In genomic region chr8:119575366-119575726, GRCm38 (mm10) we compare ENCODE assay signal across 7 mouse cellular contexts. TPM values are rescaled to one million over a fixed set of nuclear protein-coding genes. Genes with fewer than 3 reads are reported as not detected.
DNase-seq lines count a peak whose midpoint lies in the region; ATAC-seq and TF ChIP-seq lines count a peak whose summit lies in the region.

No protein-coding gene starts in this region.

- 2% methylated on average over 16 of the region's 16 CpGs for WGBS in lung, embryonic 15.5 days
- 2% methylated on average over 16 of the region's 16 CpGs for WGBS in limb, embryonic 11.5 days
- WGBS in small intestine, adult 2 months: 2% methylated on average over 16 of the region's 16 CpGs

- no peak for TF ChIP-seq POLR2A in embryonic fibroblast, embryonic 13.5 days (IDR thresholded peaks at IDR 0.05; ENCODE audit: low read depth, low read length)
- TF ChIP-seq POLR2A in small intestine, adult 2 months (IDR thresholded peaks at IDR 0.05; ENCODE audit: low read depth, low read length): no peak

- H3K4me3 ChIP-seq in lung, embryonic 15.5 days: peak overlapping the region; percentile 66
- peak overlapping the region; percentile 34 for H3K4me3 ChIP-seq in embryonic fibroblast, embryonic 13.5 days (ENCODE audit: insufficient read depth, low read length)
- peak overlapping the region; percentile 80 for H3K4me3 ChIP-seq in limb, embryonic 11.5 days (ENCODE audit: low read depth, low read length)
- H3K4me3 ChIP-seq in small intestine, adult 2 months (ENCODE audit: low read depth, low read length): peak overlapping the region; percentile 89

- peaks cover 23% of the 10 kb centered on the region for H3K27me3 ChIP-seq in lung, embryonic 15.5 days
- H3K27me3 ChIP-seq in limb, embryonic 11.5 days (ENCODE audit: control insufficient read depth, insufficient read depth, low read length): peaks cover 8% of the 10 kb centered on the region
- no peaks in the 10 kb centered on the region for H3K27me3 ChIP-seq in small intestine, adult 2 months (ENCODE audit: control insufficient read depth, insufficient read depth, low read length)

- no peaks in the 10 kb centered on the region for H3K36me3 ChIP-seq in lung, embryonic 15.5 days
- no peaks in the 10 kb centered on the region for H3K36me3 ChIP-seq in limb, embryonic 11.5 days (ENCODE audit: control insufficient read depth, insufficient read depth, low read length)
- H3K36me3 ChIP-seq in small intestine, adult 2 months (ENCODE audit: control insufficient read depth, insufficient read depth, low read length): 0 out of 2 replicates have a peak, but pooled peaks cover 2% of the 10 kb centered on the region

- H3K4me1 ChIP-seq in lung, embryonic 15.5 days: peaks cover 7% of the 10 kb centered on the region; the same call in 1 of the 2 replicates
- no peaks in the 10 kb centered on the region for H3K4me1 ChIP-seq in embryonic fibroblast, embryonic 13.5 days (ENCODE audit: control insufficient read depth, insufficient read depth, low read length)
- no peaks in the 10 kb centered on the region for H3K4me1 ChIP-seq in limb, embryonic 11.5 days (ENCODE audit: control insufficient read depth, insufficient read depth, low read length)
- H3K4me1 ChIP-seq in small intestine, adult 2 months (ENCODE audit: control insufficient read depth, insufficient read depth, insufficient read length, low read length): peaks cover 23% of the 10 kb centered on the region

- H3K9ac ChIP-seq in lung, embryonic 15.5 days: peak overlapping the region; percentile 50
- H3K9ac ChIP-seq in limb, embryonic 11.5 days (ENCODE audit: low read length): peak overlapping the region; percentile 67; the same call in 1 of the 2 replicates

- peak overlapping the region; percentile 95 for H3K4me2 ChIP-seq in lung, embryonic 15.5 days
- peak overlapping the region; percentile 85 for H3K4me2 ChIP-seq in limb, embryonic 11.5 days (ENCODE audit: low read depth, severe bottlenecking)

- peak; percentile 48; the same call in 1 of the 2 replicates for ATAC-seq in lung, embryonic 15.5 days (ENCODE audit: borderline replicate concordance, extremely low read depth, low FRiP score, low TSS enrichment)
- peak; percentile 28; the same call in 1 of the 2 replicates for ATAC-seq in limb, embryonic 11.5 days (ENCODE audit: insufficient number of reproducible peaks, low FRiP score, low TSS enrichment, low read depth)

- DNase-seq in lung, postnatal 25 days (ENCODE audit: low spot score): no peak
- DNase-seq in limb, embryonic 11.5 days (ENCODE audit: low spot score): no peak
- DNase-seq in gastrocnemius, postnatal 4 days (ENCODE audit: low spot score in 2 of 2): no peak
- DNase-seq in frontal cortex, adult 2 months (ENCODE audit: extremely low spot score in 1 of 2, low spot score in 1 of 2): no peak

- H3K27ac ChIP-seq in lung, embryonic 15.5 days: no peak overlapping the region
- no peak overlapping the region for H3K27ac ChIP-seq in embryonic fibroblast, embryonic 13.5 days (ENCODE audit: insufficient read depth, low read length)
- H3K27ac ChIP-seq in limb, embryonic 11.5 days (replicated peaks; ENCODE audit: low read depth, low read length): no peak overlapping the region
- H3K27ac ChIP-seq in small intestine, adult 2 months (ENCODE audit: insufficient read depth, low read depth, low read length): no peak overlapping the region

- no peak for TF ChIP-seq CTCF in embryonic fibroblast, embryonic 13.5 days (IDR thresholded peaks at IDR 0.05; ENCODE audit: borderline replicate concordance, insufficient read depth, low read length)
- TF ChIP-seq CTCF in small intestine, adult 2 months (IDR thresholded peaks at IDR 0.05; ENCODE audit: extremely low read depth, insufficient read length, insufficient replicate concordance, low read depth, low read length): no peak

- H3K9me3 ChIP-seq in lung, embryonic 15.5 days: no peaks in the 10 kb centered on the region
- no peaks in the 10 kb centered on the region for H3K9me3 ChIP-seq in limb, embryonic 11.5 days (ENCODE audit: control insufficient read depth, low read length)

RNA-seq across cellular contexts. Expression of gene Dnaaf1, which starts 0.3 kb away (rescaled TPM):
- 1.1 and 1.4 TPM in 2 replicates for polyA plus RNA-seq in lung, embryonic 15.5 days (2015; fragmentation: Nextera tagmentation; extraction: Ambion mirVana)
- polyA plus RNA-seq in embryonic fibroblast, embryonic 13.5 days (2011; ENCODE audit: insufficient read length, low read depth, missing spikeins): not detected in 2 replicates
- 0.09 TPM in 1 of 2 replicates, not detected in the other for polyA plus RNA-seq in limb, embryonic 11.5 days (2014; fragmentation: Nextera tagmentation; extraction: Ambion mirVana)
- polyA plus RNA-seq in small intestine, adult 2 months (2012; rRNA removed): 3.7 and 9.4 TPM in 2 replicates
- total RNA-seq in gastrocnemius, postnatal 4 days (2021): not detected
- 0.15 and 0.18 TPM in 2 replicates for polyA plus RNA-seq in frontal cortex, adult 2 months (2012; rRNA removed)

RNA-seq across cellular contexts. Expression of gene Hsdl1, which starts 0.4 kb away (rescaled TPM):
- polyA plus RNA-seq in lung, embryonic 15.5 days (2015; fragmentation: Nextera tagmentation; extraction: Ambion mirVana): 26.3 and 31.6 TPM in 2 replicates
- polyA plus RNA-seq in embryonic fibroblast, embryonic 13.5 days (2011; ENCODE audit: insufficient read length, low read depth, missing spikeins): 7.3 and 7.5 TPM in 2 replicates
- 30.1 and 33.9 TPM in 2 replicates for polyA plus RNA-seq in limb, embryonic 11.5 days (2014; fragmentation: Nextera tagmentation; extraction: Ambion mirVana)
- 13.4 and 20.9 TPM in 2 replicates for polyA plus RNA-seq in small intestine, adult 2 months (2012; rRNA removed)
- total RNA-seq in gastrocnemius, postnatal 4 days (2021): 10 to 100 TPM; 17.9 to 19.3 TPM
- 36.3 and 38.5 TPM in 2 replicates for polyA plus RNA-seq in frontal cortex, adult 2 months (2012; rRNA removed)

RNA-seq across cellular contexts. Expression of gene Mbtps1, which starts 16.8 kb away (rescaled TPM):
- polyA plus RNA-seq in lung, embryonic 15.5 days (2015; fragmentation: Nextera tagmentation; extraction: Ambion mirVana): 119 and 125 TPM in 2 replicates
- 114 TPM in 2 replicates for polyA plus RNA-seq in embryonic fibroblast, embryonic 13.5 days (2011; ENCODE audit: insufficient read length, low read depth, missing spikeins)
- polyA plus RNA-seq in limb, embryonic 11.5 days (2014; fragmentation: Nextera tagmentation; extraction: Ambion mirVana): 116 and 126 TPM in 2 replicates
- 24.4 and 43.1 TPM in 2 replicates for polyA plus RNA-seq in small intestine, adult 2 months (2012; rRNA removed)
- total RNA-seq in gastrocnemius, postnatal 4 days (2021): 10 to 100 TPM; 81.4 to 84.9 TPM
- 65.4 and 70.7 TPM in 2 replicates for polyA plus RNA-seq in frontal cortex, adult 2 months (2012; rRNA removed)

RNA-seq across cellular contexts. Expression of gene Taf1c, which starts 29.7 kb away (rescaled TPM):
- polyA plus RNA-seq in lung, embryonic 15.5 days (2015; fragmentation: Nextera tagmentation; extraction: Ambion mirVana): 10.0 and 10.6 TPM in 2 replicates
- polyA plus RNA-seq in embryonic fibroblast, embryonic 13.5 days (2011; ENCODE audit: insufficient read length, low read depth, missing spikeins): 4.7 and 5.2 TPM in 2 replicates
- 11.4 and 12.8 TPM in 2 replicates for polyA plus RNA-seq in limb, embryonic 11.5 days (2014; fragmentation: Nextera tagmentation; extraction: Ambion mirVana)
- 15.9 and 23.6 TPM in 2 replicates for polyA plus RNA-seq in small intestine, adult 2 months (2012; rRNA removed)
- 1 to 10 TPM; 5.8 to 6.1 TPM for total RNA-seq in gastrocnemius, postnatal 4 days (2021)
- 15.3 and 16.3 TPM in 2 replicates for polyA plus RNA-seq in frontal cortex, adult 2 months (2012; rRNA removed)

RNA-seq across cellular contexts. Expression of gene Adad2, which starts 37.2 kb away (rescaled TPM):
- polyA plus RNA-seq in lung, embryonic 15.5 days (2015; fragmentation: Nextera tagmentation; extraction: Ambion mirVana): 0.08 TPM in 1 of 2 replicates, not detected in the other
- not detected in 2 replicates for polyA plus RNA-seq in embryonic fibroblast, embryonic 13.5 days (2011; ENCODE audit: insufficient read length, low read depth, missing spikeins)
- 0.09 and 0.18 TPM in 2 replicates for polyA plus RNA-seq in limb, embryonic 11.5 days (2014; fragmentation: Nextera tagmentation; extraction: Ambion mirVana)
- 0.27 and 0.96 TPM in 2 replicates for polyA plus RNA-seq in small intestine, adult 2 months (2012; rRNA removed)
- not detected for total RNA-seq in gastrocnemius, postnatal 4 days (2021)
- polyA plus RNA-seq in frontal cortex, adult 2 months (2012; rRNA removed): 0.08 TPM in 1 of 2 replicates, not detected in the other

Comparison
In these comparisons a context has a peak if more than half of its experiments do, and no peak if none do; other contexts are left out.
1. H3K4me3 ChIP-seq: peak in every context shown above with its lines; median percentile 89 in small intestine, adult 2 months; 80 in limb, embryonic 11.5 days; 66 in lung, embryonic 15.5 days; 34 in embryonic fibroblast, embryonic 13.5 days.